Mouse (Mus musculus) gastrocnemius, adult 2 months (tissue): ENCODE data around the gene Hdgfl1. TPM values are rescaled to one million over a fixed set of nuclear protein-coding genes. Genes with fewer than 3 reads are reported as not detected.

Experiments
- DNase-seq: peaks from one replicate; pipeline ENCODE4 v3.0.0; 2022
- H3K27ac ChIP-seq: fragments of 200-600 bp; 2 replicates; pipeline ENCODE4 v1.8.1; 2022; ENCODE audit warnings: mild to moderate bottlenecking
- H3K4me3 ChIP-seq: fragments of 200-600 bp; 2 replicates; pipeline ENCODE4 v1.8.1; 2022; ENCODE audit warnings: mild to moderate bottlenecking, moderate library complexity
- CTCF ChIP-seq: fragments of 200-600 bp; IDR thresholded peaks from 2 replicates; pipeline ENCODE4 v1.8.1; 2022; ENCODE audit warnings: antibody characterized with exemption, mild to moderate bottlenecking, moderate library complexity
- intact Hi-C: fragments of 180-260 bp; cut with DNase I; formaldehyde crosslinking; loops from one replicate; pipeline ENCODE4 v1.15.1; 2025
- long read RNA-seq, 2 experiments: library from polyadenylated mRNA; stranded (forward); transcript quantifications; one replicate each; pipeline ENCODE4 v2.0.0; 2021
- total RNA-seq, 2 experiments: library from RNA; stranded (reverse); gene quantifications; 2 replicates each; pipeline ENCODE4 v1.2.3; 2021

Gene Hdgfl1
- total RNA-seq = not detected
- long read RNA-seq, experiment 1 = 0 reads
- long read RNA-seq, experiment 2 = 0 reads

DNA sequence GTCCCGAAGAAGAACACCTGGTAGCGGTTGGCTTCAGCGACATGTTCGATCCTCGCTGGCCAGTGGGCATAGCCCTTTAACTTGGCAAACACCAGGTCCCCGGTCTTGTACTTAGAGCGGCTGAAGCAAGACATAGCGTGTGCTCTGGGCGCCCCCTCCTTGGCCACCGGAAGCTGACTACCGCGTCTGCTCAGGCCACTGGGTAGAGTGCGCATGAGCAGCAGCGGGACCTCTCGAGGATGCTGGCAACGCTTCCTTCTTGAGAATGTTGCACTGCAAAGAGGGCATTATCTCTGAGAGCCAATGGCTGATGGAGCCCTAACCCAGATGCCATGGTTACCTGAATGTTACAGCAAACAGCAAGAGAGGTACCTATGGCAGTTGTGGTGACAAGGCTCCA lies at the start of gene Hdgfl1:
Gene Hdgfl1 (minus strand): TSS at position 211 of the 400 bp plus-strand sequence.
- no peak for DNase-seq
- Histone ChIP-seq H3K27ac (no peak within 1 kb of the TSS), H3K4me3 (no peak within 1 kb of the TSS)
- no peak for TF ChIP-seq CTCF
- intact Hi-C loops = no loop called here

DNA sequence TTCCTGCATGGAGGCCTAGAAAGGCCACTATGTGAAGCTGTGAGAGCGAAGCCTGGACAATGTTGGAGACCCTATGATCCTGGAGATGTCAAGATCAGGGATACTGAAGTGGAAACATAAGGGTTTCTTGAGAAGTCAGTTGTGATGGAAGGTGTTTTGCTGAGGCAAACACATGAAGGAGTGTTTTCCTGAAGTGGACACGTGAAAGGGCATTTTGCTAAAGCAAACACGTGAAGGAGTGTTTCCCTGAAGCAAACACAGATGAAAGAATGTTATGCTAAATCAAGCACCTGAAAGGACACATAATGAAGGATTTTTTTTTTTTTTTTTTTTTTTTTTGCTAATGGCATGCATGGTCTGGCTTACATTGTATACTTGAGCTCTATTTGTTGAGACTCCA lies 25.5 kb upstream of the Hdgfl1 start:
- Histone ChIP-seq H3K4me3 (no peak overlapping the region), H3K27ac (no peak overlapping the region)
- TF ChIP-seq CTCF = no peak
- intact Hi-C loops = no loop called here
- DNase-seq = no peak

DNA sequence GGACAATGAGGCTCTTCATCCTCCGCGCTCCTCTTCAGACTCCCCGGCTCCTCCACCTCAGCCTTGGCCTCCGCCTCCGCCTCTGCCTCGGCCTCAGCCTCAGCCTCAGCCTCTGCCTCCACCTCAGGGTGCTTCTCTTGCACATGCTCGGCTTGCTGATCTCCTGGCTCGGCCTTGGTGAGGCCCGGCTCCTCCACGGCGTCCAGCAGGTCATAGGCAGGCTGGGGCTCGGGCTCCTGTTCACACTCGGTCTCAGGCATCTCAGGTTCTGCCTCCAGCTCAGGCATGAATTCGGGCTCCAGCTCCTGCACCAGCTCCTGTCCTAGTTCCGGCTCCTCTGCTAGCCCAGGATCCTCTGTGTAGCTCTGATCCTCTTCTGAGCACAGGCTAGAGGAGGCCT lies 541 bp downstream of the Hdgfl1 start:
- no peak overlapping the region for H3K4me3 ChIP-seq
- TF ChIP-seq CTCF = no peak
- no peak for DNase-seq
- intact Hi-C loops = no loop called here
- H3K27ac ChIP-seq = no peak overlapping the region

DNA sequence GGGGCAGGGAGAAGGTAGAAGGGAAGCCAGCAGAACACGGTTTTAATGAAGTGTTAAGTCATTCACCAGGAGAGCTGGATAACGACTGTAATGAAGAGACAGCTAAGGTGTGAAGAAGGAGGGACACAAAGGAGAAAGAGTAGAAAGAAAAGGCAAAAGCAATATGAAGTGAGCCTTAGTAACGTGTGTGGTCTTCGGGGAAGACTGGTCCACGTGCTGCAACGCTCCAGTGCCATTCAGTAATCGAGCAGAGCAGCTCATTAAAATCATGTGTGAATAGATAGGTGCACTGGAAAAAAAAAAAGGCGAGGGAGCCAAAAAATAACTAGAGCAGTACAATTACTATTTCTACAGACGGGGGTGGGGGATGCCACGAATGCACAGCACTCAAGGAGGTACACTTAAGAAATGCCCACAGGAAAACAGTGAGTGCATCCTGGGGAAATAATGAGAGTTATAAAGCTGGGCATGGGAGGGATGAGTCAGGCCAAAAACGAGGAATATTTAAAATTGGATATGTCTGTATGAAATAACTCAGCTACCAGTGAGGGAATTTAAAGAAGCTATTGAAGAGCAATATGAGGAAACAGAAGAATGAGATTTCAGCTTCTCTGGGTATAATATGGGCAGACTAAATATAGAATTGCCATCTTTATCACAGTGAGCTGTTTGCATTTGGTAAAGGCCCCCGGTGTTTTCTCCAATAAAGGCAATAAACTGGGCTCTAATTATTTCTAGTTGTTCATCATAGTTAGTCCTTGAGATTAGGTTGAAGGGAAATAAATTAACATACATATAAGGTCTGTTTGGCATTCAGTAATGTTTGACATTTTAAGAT lies 7.8 kb downstream of the Hdgfl1 start:
- Histone ChIP-seq H3K27ac (no peak overlapping the region), H3K4me3 (no peak overlapping the region)
- intact Hi-C loops = no loop called here
- no peak for TF ChIP-seq CTCF
- DNase-seq = no peak

DNA sequence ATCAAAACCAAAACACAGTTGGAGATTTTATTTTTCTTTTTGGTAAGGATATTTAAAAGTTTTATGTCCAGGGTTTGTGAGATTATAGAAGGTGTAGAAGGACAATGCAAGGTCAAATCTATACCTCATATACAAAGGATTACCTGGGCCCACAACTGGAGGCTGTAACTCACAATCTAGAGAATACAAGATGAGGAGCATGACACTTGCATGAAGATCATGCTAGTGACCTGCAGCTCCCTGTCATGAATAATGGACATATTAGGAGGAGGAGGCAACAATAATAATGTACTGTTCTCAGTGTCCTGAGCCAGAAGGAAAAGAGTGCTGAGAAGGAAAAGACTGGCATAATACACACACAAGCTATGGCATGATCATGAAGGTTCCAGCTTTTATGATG lies 17.1 kb downstream of the Hdgfl1 start:
- no peak for TF ChIP-seq CTCF
- no peak for DNase-seq
- no peak overlapping the region for H3K27ac ChIP-seq
- intact Hi-C loops = no loop called here
- no peak overlapping the region for H3K4me3 ChIP-seq

DNA sequence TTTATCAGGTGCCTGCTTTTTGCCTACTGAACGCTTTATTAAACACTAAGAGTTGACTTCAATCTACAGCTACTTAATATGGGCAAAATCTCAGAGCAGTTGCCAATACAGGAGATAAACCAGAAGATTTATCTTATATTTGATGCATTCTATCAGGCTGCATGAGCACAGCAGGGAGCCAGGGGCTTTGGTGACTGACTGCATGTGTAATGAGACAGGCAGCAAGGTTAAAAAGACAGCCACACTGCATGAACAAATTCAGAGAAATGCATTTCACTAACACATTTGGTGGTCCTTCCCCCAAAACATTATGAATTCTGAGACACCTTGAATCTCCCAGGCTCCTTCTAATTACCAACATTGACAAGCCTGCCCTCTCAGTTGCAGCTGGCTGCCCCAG lies 17.6 kb downstream of the Hdgfl1 start:
- no peak for TF ChIP-seq CTCF
- DNase-seq = no peak
- H3K27ac ChIP-seq = no peak overlapping the region
- no peak overlapping the region for H3K4me3 ChIP-seq
- intact Hi-C loops = no loop called here

DNA sequence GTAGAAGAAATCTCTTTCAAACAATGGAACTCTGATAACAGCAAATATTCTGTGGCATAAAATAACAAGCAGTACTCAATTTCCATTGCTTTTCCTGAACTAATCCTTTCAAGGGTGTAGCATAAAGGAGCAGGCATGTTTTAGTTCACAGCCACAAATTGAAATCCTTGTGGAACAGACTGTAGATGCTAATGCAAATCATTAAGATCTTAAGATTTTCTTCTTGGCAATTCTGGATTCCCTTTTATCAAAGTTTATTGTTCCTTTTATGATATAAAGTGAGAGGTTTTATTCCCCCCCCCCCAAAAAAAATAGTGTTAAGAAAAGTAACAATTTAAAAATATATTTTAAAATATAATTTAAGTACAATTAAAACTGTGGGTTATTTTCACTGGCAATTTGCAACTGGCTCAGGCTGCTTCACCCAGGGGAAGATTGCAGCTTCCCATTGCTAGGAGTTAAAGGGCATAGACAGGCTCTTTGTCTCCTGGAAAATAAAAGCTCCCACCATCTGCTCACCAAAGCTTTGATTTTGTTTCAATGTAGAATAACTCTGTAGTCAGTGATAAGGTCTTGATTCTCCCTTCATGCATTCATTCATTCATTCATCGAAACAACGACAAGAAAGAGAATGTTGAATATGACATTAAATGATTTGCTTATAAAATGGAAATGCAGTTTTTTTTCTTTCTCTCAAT lies 24.1 kb downstream of the Hdgfl1 start:
- no peak for DNase-seq
- intact Hi-C loops = no loop called here
- H3K4me3 ChIP-seq = no peak overlapping the region
- H3K27ac ChIP-seq = no peak overlapping the region
- no peak for TF ChIP-seq CTCF

DNA sequence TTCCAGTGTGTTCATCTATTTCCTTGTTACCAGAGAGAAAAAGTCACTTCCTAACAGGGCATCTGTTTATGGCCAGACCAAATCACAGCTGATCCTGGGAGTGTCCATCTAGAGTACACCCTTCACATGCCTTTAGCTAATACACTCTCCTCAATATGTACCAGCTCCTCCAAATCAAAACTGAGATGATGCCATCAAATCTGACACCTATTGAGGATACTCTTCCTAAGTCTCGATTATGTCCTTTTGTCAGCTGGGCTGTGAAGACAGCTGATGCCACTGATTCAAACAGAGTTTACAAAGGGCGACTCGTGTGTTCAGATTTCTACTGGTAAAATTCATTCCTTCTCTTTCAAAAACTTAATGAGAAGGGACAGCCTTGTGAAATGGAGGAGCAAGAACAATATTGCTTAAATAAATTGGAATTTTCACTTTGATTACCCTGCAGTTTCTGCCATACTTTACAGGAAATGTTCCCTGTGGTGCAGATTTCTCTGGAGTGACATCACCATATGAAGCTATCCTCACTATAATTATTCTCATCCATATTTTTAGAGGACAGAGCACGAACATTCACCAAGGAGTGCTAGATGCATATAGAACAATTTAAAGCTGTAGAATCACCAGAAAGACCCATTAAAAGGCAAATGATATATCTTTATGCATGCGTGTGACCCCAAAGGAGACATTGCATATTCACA lies 24.8 kb downstream of the Hdgfl1 start:
- Histone ChIP-seq H3K27ac (no peak overlapping the region), H3K4me3 (no peak overlapping the region)
- no peak for DNase-seq
- no peak for TF ChIP-seq CTCF
- intact Hi-C loops = no loop called here

DNA sequence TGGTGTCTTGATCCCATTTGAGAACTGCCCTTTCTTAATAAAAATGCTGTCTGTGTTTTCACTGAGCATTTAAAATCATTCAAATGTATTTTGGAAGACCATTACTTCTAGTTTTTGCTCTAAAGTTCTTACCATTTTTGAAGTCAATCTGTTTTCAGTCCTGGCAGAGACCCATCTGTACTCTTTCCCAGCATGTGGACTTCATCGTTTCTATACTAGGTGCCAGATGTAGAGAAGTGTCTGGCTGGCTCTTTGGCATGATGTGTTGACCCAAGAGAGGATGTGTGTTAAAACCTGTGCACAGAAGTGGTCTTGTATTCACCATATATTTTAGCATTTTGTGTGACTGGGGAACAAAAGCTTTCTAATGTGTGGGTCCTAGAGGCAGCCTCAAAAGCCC lies 25.9 kb downstream of the Hdgfl1 start:
- no peak for DNase-seq
- TF ChIP-seq CTCF = no peak
- no peak overlapping the region for H3K27ac ChIP-seq
- H3K4me3 ChIP-seq = no peak overlapping the region
- intact Hi-C loops = no loop called here

DNA sequence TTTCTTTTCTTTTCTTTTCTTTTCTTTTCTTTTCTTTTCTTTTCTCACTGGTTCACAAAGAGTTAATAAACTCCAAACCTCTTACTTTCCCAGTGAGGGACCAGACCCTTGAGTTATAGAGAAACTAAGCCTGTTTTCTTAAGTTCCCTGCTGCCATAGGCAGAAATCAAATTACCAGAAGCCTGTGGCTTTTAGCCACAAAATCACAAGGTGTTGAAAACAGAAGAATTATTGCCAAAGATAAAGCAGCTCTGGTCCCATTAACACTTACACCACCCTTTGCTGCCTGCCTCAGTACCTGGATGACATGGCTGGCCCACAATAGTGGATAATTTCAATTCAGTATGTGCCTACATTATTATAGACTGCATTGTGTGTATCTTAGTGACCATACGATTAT lies 35.0 kb downstream of the Hdgfl1 start:
- Histone ChIP-seq H3K27ac (no peak overlapping the region), H3K4me3 (no peak overlapping the region)
- DNase-seq = no peak
- intact Hi-C loops = no loop called here
- TF ChIP-seq CTCF = no peak

DNA sequence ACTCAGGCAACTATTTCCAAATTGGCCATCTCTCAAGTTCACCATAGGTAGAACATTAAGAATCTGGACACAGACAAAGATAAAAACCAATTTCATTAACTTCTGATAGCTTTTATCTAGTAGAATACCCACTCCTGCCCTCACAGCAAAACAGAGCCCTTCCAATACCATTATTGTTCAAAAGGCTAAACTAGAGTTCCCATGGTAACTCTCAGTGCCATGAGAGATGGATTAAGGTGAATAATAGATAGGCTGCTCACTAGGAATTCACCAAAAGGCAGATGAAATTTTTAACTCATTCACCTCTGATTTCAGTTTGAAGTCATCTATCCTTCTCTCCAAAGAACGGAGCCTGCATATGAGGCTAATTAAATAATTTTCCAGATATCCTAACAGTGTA lies 45.7 kb downstream of the Hdgfl1 start:
- TF ChIP-seq CTCF = no peak
- no peak overlapping the region for H3K27ac ChIP-seq
- intact Hi-C loops = no loop called here
- DNase-seq = no peak
- H3K4me3 ChIP-seq = no peak overlapping the region

DNA sequence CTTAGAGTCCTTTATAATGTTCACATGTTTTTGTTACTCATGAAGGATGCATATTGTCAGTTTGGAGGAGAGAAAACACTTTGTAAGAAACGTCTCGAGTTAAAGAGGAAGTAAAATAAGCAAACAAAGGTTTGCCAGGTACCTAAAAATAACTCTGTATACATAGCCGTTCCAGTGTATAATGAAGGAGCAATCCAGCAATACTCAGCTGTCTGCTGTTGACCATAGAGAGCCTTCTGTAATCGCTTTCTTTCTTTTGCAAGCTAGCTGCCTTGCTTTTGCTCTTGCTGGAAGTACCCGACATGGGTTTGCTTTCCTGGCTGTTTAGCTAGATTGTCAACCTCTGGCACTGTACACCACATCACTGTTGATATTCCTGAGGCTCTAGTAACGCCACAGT lies 48.6 kb downstream of the Hdgfl1 start:
- no peak for DNase-seq
- intact Hi-C loops = no loop called here
- TF ChIP-seq CTCF = no peak
- Histone ChIP-seq H3K27ac (no peak overlapping the region), H3K4me3 (no peak overlapping the region)

DNA sequence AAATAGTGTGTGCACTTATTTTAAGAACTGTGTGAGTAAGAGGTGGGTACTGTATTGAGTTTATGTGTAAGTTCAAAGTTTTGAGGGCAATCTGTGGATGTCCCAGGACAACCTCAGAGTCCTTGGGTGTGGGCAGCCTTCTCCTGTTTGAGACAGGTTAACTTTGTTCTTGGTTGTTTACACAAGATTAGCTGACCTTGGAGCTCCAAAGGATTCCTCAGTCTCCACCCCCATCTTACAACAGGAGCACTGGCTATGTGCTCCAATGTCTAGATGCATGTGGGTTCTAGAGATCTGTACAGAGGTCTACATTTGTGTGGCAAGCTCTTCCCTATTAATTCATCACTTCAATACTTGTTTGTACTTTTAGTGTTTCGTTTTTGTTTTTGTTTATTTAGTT lies 49.0 kb downstream of the Hdgfl1 start:
- TF ChIP-seq CTCF = no peak
- intact Hi-C loops = no loop called here
- no peak for DNase-seq
- no peak overlapping the region for H3K27ac ChIP-seq
- H3K4me3 ChIP-seq = no peak overlapping the region
